Mouse (Mus musculus): Measurements from ENCODE around the gene Ptpre. TPM values are rescaled to one million over a fixed set of nuclear protein-coding genes. Genes with fewer than 3 reads are reported as not detected.
A peak's percentile ranks its signal among the peaks of the same experiment; 100 is the strongest.
"Not testable (repeated sequence)": the region's sequence is repeated elsewhere in the genome, so short reads cannot be mapped to it uniquely, and the experiment has no call there.

Gene Ptpre
- 157 to 186 TPM (median 183 TPM) in 3 replicates for total RNA-seq (2017)

GRCm38 (mm10) chr7:135537341-135537901 lies at the start of gene Ptpre:
Gene Ptpre (plus strand): TSS chr7:135537481.
- ATAC-seq (replicated peaks; ENCODE audit: insufficient number of reproducible peaks, low FRiP score, low TSS enrichment, poor library complexity, severe bottlenecking) = peak; percentile 72

GRCm38 (mm10) chr7:135488214-135488810 lies 49.0 kb upstream of the Ptpre start:
- ATAC-seq (replicated peaks; ENCODE audit: insufficient number of reproducible peaks, low FRiP score, low TSS enrichment, poor library complexity, severe bottlenecking) = peak; percentile 42

DNA sequence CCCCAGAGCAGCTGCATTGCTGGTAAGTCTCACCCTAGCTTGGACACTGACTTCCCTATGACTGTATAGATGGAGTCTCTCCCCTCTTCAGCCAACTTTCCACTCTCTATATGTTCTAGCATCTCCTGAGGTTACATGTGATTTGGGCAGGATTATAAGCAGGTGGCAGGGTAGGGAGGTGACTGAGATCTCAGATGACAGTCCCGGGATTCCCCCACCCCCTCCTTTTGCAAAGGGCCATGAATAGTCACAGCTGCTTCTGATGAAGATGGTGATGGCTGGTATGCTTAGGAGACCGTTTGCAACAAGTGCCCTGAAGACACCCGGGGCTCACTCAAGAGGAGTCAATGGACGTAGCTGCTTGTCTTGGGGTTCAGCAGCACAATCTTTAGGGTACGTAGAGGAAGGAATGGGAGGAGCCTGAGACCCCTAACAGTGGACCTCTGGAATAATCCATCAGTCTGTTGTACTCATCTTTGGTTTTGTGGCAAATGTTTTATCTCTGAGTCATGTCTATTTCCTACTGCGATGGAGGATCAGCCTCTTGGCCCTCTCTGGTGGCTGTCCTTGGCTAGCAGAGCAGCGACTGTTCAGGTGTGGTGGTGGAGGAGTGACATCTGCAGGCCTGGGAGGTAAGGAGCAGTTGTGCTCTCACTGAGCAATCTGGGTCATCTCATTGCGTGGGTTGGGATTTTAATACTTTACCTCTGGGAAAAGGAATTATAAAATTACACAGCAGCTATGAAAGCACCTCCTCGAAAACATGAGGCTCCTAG lies 47.4 kb upstream of the Ptpre start:
- ATAC-seq (replicated peaks; ENCODE audit: insufficient number of reproducible peaks, low FRiP score, low TSS enrichment, poor library complexity, severe bottlenecking) = no peak

- peak; percentile 20; the same call in 1 of the 2 replicates for ATAC-seq (replicated peaks; ENCODE audit: insufficient number of reproducible peaks, low FRiP score, low TSS enrichment, poor library complexity, severe bottlenecking)
Measured at GRCm38 (mm10) chr7:135490500-135490886, 46.8 kb upstream of the Ptpre start.

DNA sequence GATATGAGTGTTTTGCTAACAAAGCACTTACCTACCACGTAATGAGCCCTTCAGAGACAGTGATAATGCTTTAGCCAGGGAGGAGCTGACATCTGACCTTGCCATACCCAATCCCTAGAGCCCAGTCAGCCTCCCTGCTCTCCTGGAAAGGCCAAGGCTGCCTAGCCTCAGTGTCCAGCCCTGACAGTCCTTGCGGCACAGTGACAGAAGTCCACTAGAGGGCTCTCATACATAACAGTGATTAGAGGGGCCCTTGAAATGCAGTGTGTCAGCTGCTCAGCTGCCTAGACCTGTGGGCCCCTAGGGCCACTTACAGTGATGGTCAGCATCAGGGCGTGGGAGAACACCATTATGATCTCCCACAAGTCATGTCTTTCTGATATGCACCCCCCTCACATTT lies 42.0 kb upstream of the Ptpre start:
- ATAC-seq (replicated peaks; ENCODE audit: insufficient number of reproducible peaks, low FRiP score, low TSS enrichment, poor library complexity, severe bottlenecking) = peak; percentile 47; the same call in 1 of the 2 replicates

DNA sequence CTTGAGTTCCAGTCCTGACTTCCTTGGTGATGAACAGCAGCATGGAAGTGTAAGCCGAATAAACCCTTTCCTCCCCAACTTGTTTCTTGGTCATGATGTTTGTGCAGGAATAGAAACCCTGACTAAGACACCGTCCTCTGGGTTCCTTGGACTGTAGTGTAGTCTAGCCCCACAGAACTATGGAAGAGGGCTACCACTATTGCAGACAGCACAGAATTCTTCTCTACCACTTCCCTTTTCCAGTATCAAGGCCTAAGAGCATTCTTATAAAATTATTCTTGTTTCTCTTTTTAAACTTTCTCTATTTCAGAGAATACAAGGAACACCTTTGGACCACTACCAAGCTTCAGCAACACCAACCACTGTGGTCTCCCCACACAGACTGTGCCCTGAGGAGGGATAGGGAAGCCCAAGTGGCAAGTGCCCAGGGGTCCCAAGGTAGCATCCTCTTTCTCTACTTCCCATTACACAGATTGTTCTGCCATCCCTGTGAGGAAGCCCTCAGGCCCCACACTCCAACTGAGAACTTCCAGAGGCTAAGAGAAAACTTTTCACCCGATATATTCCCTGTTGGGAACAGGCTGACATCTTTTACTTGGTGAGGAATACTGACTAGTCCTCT lies 38.6 kb upstream of the Ptpre start:
- no peak for ATAC-seq (replicated peaks; ENCODE audit: insufficient number of reproducible peaks, low FRiP score, low TSS enrichment, poor library complexity, severe bottlenecking)

GRCm38 (mm10) chr7:135499403-135499802 lies 37.9 kb upstream of the Ptpre start:
- no peak for ATAC-seq (replicated peaks; ENCODE audit: insufficient number of reproducible peaks, low FRiP score, low TSS enrichment, poor library complexity, severe bottlenecking)

GRCm38 (mm10) chr7:135506506-135506905 lies 30.8 kb upstream of the Ptpre start:
- ATAC-seq (replicated peaks; ENCODE audit: insufficient number of reproducible peaks, low FRiP score, low TSS enrichment, poor library complexity, severe bottlenecking) = not testable (repeated sequence)

- ATAC-seq (replicated peaks; ENCODE audit: insufficient number of reproducible peaks, low FRiP score, low TSS enrichment, poor library complexity, severe bottlenecking) = no peak
Measured at GRCm38 (mm10) chr7:135508602-135509001, 28.7 kb upstream of the Ptpre start.

- ATAC-seq (replicated peaks; ENCODE audit: insufficient number of reproducible peaks, low FRiP score, low TSS enrichment, poor library complexity, severe bottlenecking) = no peak
Measured at GRCm38 (mm10) chr7:135509272-135509671, 28.0 kb upstream of the Ptpre start.

DNA sequence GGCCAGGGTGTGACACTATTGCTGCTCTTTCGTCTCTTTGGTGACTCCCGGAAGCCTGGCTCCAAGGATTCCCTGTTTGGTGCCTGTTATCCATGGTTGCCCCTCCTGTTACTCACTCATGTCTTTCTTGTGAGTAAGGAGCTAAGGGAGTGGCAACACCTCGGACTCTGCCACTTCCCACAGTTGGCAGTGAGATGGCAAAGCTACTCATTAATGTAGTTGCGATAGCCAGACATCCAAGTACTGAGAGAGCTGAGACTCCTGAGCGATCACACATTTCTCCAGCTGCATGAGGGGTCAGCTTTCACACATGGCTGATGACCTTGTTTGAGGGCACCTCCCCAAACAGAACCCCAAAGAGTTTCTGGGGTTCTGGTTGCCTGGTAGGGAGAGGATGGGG lies 26.9 kb upstream of the Ptpre start:
- ATAC-seq (replicated peaks; ENCODE audit: insufficient number of reproducible peaks, low FRiP score, low TSS enrichment, poor library complexity, severe bottlenecking) = no peak

DNA sequence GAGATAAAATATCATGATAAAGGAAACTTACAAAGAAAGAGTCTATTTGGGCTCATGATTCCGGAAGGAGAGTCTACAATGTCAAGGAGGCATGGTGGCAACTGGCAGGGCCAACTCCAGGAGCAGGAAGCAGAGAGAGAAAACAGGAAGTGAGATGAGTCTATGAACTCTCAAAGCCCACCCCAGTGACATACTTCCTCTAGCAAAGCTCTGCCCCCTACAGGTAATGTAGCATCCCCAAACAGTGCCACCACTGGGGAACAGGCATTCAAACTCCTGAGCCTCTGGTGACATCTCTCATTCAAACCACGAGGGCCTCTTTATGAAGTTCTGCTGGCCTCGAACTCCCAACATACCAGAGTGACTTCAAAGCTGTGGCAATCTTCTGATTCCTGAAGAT lies 25.6 kb upstream of the Ptpre start:
- no peak for ATAC-seq (replicated peaks; ENCODE audit: insufficient number of reproducible peaks, low FRiP score, low TSS enrichment, poor library complexity, severe bottlenecking)

DNA sequence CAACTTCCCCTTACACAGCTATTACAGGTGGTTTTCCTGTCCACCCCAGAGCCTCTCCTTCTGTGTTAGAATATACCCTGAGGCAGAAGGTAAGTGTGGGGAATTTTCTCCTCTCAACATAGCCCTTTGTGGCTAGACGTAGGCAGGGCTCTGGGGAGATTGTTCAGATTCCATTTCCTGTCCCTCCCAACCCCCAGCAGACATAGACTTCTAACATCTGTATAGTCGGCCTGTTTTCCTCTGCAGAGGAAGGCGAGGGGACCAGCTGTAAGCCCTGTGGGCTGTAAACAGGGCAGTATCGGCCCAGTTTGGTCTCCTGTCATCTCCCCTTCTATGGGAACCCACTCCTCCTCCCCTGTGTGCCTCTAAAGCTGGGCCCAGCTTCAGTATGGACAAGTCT lies 20.1 kb upstream of the Ptpre start:
- ATAC-seq (replicated peaks; ENCODE audit: insufficient number of reproducible peaks, low FRiP score, low TSS enrichment, poor library complexity, severe bottlenecking) = no peak

- ATAC-seq (replicated peaks; ENCODE audit: insufficient number of reproducible peaks, low FRiP score, low TSS enrichment, poor library complexity, severe bottlenecking) = 0 out of 2 replicates have a peak, but pooled peaks have one; percentile 25
Measured at GRCm38 (mm10) chr7:135520241-135520640, 17.0 kb upstream of the Ptpre start.

- ATAC-seq (replicated peaks; ENCODE audit: insufficient number of reproducible peaks, low FRiP score, low TSS enrichment, poor library complexity, severe bottlenecking) = peak; percentile 72
Measured at GRCm38 (mm10) chr7:135521755-135522512, 15.3 kb upstream of the Ptpre start.

DNA sequence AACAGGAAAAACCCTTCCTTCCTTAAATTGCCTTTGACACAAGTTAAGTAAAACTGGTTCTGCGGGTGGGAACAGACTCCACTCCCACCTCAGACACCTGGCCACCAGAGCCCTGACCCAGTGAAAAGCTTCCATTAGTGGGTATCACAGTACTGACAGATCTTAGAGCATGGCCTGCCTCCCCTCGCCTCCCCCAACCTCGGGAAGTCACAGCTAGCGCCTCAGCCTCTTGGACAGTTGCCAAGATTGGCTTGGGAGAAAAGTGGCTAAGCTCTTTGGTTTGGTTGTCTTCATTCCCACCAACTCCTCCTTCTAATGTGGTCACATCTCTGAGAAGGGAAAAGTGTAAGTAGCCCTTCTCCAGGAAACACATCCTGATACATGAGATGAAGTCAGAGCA lies 13.3 kb upstream of the Ptpre start:
- no peak for ATAC-seq (replicated peaks; ENCODE audit: insufficient number of reproducible peaks, low FRiP score, low TSS enrichment, poor library complexity, severe bottlenecking)

DNA sequence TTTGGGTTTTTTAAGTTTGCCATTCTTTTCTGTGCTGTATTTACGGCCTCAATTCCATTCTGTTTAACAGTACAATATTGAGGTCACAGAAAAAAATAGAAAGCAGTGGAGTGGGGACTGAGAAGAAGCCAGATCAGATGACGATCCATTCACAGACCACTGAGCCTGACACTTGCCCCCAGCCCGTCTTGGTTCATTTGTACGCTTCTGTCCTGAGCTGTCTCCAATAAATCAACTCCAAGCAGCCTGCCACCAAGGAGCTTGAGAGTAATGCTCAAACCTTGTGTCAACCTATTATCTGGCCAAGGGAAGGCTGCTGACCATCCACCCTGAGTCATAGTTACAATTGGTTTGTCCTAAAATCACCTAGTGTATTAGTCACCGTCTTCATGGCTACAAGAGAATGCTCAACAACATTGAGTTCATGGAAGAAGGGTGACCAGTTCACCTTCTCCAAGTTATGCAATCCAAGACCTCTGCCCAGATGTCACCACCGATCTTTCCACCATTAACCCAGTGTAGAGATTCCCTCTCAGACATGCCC lies 12.8 kb upstream of the Ptpre start:
- no peak for ATAC-seq (replicated peaks; ENCODE audit: insufficient number of reproducible peaks, low FRiP score, low TSS enrichment, poor library complexity, severe bottlenecking)

DNA sequence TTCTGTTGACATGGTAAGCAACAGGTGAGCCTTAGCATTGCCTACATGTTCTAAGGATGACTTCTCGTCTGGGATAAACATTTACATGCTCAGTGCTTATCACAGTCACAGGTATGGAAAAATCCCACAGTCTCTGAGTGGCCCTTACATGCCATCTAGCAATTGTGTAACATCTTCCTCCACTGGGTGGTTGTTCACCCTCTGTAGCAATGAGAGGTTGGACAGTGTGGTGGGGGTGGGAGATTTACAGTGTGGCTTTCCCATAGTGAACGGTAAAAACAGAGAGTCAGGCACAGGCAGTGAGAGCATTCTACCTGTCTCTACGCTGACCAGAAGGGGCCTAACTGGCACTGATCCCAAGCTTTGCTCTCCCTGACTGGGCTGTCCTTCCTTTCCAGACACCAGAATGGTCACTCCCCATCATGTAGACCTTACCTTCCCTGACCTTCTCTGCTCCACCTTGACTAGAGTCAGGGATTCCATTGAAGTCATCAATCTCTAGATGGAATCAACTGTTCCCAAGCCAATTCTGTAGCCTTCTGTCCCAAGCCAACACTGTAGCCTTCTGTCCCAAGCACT lies 10.6 kb upstream of the Ptpre start:
- no peak for ATAC-seq (replicated peaks; ENCODE audit: insufficient number of reproducible peaks, low FRiP score, low TSS enrichment, poor library complexity, severe bottlenecking)
